Mouse (Mus musculus) heart, embryonic 16.5 days (tissue): ENCODE measurements at regions not wholly inside any gene's neighbourhood (a gene's known extent, or its start where the extent isn't known, plus 50 kb on each side); places are given as distances from the start of the nearest gene placed in this dataset.

ENCODE experiments used
- ATAC-seq: fragments of 200-750 bp; cut with Nextera tagmentation; replicated peaks from 2 replicates; pipeline ENCODE4 v1.8.0; 2017; ENCODE audit warnings: moderate number of reproducible peaks; ENCODE audit not compliant: insufficient read depth, low FRiP score; ENCODE audit errors: extremely low read depth
- H3K27ac ChIP-seq: fragments of 300-500 bp; sonication (generic); 2 replicates; pipeline ENCODE4 v1.5.1; 2014; ENCODE audit warnings: mild to moderate bottlenecking, low read length, control low read depth, moderate library complexity
- H3K27me3 ChIP-seq: fragments of 300-500 bp; sonication (generic); 2 replicates; pipeline ENCODE4 v1.6.1; 2014; ENCODE audit warnings: low read length, mixed read lengths; ENCODE audit not compliant: control insufficient read depth, insufficient read depth
- H3K36me3 ChIP-seq: fragments of 300-500 bp; sonication (generic); 2 replicates; pipeline ENCODE4 v1.6.1; 2014; ENCODE audit not compliant: control insufficient read depth, insufficient read depth
- H3K4me1 ChIP-seq: fragments of 300-500 bp; sonication (generic); 2 replicates; pipeline ENCODE4 v1.6.1; 2014; ENCODE audit warnings: low read length, mixed read lengths; ENCODE audit not compliant: control insufficient read depth, insufficient read depth
- H3K4me2 ChIP-seq: fragments of 300-500 bp; sonication (generic); 2 replicates; pipeline ENCODE4 v1.6.1; 2014; ENCODE audit warnings: low read depth, mild to moderate bottlenecking, control low read depth, low read length
- H3K4me3 ChIP-seq: fragments of 300-500 bp; sonication (generic); 2 replicates; pipeline ENCODE4 v1.5.1; 2014; ENCODE audit warnings: mild to moderate bottlenecking, control low read depth, low read length
- H3K9ac ChIP-seq: fragments of 300-500 bp; sonication (generic); 2 replicates; pipeline ENCODE4 v1.6.1; 2014; ENCODE audit warnings: low read length, control low read depth
- H3K9me3 ChIP-seq: fragments of 300-500 bp; sonication (generic); replicated peaks from 2 replicates; pipeline ENCODE4 v1.6.1; 2016; ENCODE audit warnings: low read length; ENCODE audit not compliant: control insufficient read depth
- WGBS: fragments of 180-500 bp; shearing (Covaris S2); extraction: QIAGEN DNeasy Blood & Tissue Kit; methylation state at CpG from one replicate; pipeline ENCODE4 v1.1.7; 2014; 5-methylcytosine and 5-hydroxymethylcytosine counted together

- no peak overlapping the region for H3K27ac ChIP-seq
- no peak overlapping the region for H3K4me2 ChIP-seq
- peaks cover 9% of the 10 kb centered on the region for H3K27me3 ChIP-seq
- no peak for ATAC-seq
- H3K9ac ChIP-seq = no peak overlapping the region
- H3K36me3 ChIP-seq = no peaks in the 10 kb centered on the region
- H3K4me1 ChIP-seq = no peaks in the 10 kb centered on the region
- no peak overlapping the region for H3K4me3 ChIP-seq
- WGBS = 73% methylated on average over 5 of the region's 5 CpGs
- H3K9me3 ChIP-seq = 0 out of 2 replicates have a peak, but pooled peaks cover 3% of the 10 kb centered on the region
Observed at GRCm38 (mm10) chrX:11568262-11568661, 240.6 kb downstream of the H2al1j start.

- H3K36me3 ChIP-seq = no peaks in the 10 kb centered on the region
- no peak overlapping the region for H3K9ac ChIP-seq
- H3K27ac ChIP-seq = no peak overlapping the region
- H3K4me1 ChIP-seq = no peaks in the 10 kb centered on the region
- H3K27me3 ChIP-seq = peaks cover 7% of the 10 kb centered on the region; the same call in 1 of the 2 replicates
- H3K4me2 ChIP-seq = no peak overlapping the region
- no peak overlapping the region for H3K4me3 ChIP-seq
- WGBS = 71% methylated on average over 3 of the region's 3 CpGs
- H3K9me3 ChIP-seq = 0 out of 2 replicates have a peak, but pooled peaks cover 3% of the 10 kb centered on the region
- no peak for ATAC-seq
Observed at GRCm38 (mm10) chrX:11574354-11574753, 246.7 kb downstream of the H2al1j start.

DNA sequence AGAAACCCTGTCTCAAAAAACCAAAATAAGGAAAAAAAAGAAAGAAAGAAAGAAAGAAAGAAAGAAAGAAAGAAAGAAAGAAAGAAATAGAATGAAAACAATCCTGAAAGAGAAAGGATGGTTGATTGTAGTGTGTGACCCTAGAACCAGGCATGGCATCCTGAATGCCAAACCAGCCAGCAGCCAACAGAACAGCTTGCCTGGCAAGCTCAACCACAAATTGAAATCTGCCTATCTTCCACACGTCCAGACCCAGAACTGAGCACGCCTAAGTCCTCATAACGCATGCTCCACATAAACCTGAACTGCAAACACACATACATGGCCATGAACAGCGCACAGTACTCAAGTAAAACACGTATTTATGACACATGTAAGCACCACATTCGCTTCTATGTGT lies 247.9 kb downstream of the H2al1j start:
- Histone ChIP-seq H3K27me3 (peaks cover 7% of the 10 kb centered on the region; the same call in 1 of the 2 replicates), H3K9ac (no peak overlapping the region), H3K4me3 (no peak overlapping the region), H3K4me1 (no peaks in the 10 kb centered on the region), H3K4me2 (no peak overlapping the region), H3K36me3 (no peaks in the 10 kb centered on the region), H3K27ac (no peak overlapping the region), H3K9me3 (0 out of 2 replicates have a peak, but pooled peaks cover 3% of the 10 kb centered on the region)
- 85% methylated on average over 6 of the region's 6 CpGs for WGBS
- ATAC-seq = no peak

DNA sequence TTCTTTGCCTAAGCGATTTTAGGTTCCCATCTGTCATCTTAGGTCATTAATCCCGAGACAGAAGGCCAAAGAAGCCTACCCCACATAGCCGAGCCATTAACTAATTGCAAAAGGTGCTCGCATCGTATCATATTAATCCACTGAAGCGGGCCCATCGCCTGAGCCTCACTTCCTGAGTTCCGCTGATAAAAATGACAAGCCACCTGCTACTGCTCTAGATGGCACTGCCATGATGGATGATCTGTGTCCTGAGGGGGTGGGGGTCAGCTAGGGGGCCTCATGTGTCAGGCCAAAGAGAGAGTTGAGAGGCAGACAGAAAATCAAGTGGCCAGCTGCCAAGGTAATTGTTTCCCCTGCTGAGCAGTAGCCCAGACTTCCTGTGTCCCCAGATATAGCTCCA lies 248.7 kb downstream of the H2al1j start:
- no peak overlapping the region for H3K4me2 ChIP-seq
- no peak overlapping the region for H3K4me3 ChIP-seq
- H3K27ac ChIP-seq = no peak overlapping the region
- no peaks in the 10 kb centered on the region for H3K4me1 ChIP-seq
- no peak for ATAC-seq
- 53% methylated on average over 8 of the region's 8 CpGs for whole genome bisulfite sequencing
- no peak overlapping the region for H3K9ac ChIP-seq
- H3K36me3 ChIP-seq = no peaks in the 10 kb centered on the region
- 0 out of 2 replicates have a peak, but pooled peaks cover 3% of the 10 kb centered on the region for H3K9me3 ChIP-seq
- peaks cover 4% of the 10 kb centered on the region; the same call in 1 of the 2 replicates for H3K27me3 ChIP-seq

DNA sequence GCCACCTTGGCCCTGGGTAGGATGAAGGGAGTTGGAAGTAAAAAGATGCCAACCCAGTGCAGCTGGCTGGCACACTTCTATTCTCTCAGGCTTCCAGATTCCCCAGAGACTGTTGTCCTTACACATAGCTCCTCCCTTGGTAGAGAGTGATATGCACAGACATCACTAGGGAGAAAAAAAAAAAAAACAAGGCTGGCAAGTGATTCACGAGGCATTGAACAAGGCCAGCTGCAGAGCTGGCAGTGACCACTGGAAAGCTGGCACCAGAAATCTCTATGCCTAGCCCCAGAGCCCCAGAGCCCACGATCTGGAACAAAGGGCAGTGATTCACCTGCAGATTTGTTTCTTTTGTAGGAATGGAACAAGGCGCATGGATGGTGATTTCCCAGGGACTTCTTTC lies 249.7 kb downstream of the H2al1j start:
- Histone ChIP-seq H3K9ac (no peak overlapping the region), H3K27me3 (peaks cover 4% of the 10 kb centered on the region; the same call in 1 of the 2 replicates), H3K36me3 (no peaks in the 10 kb centered on the region), H3K9me3 (0 out of 2 replicates have a peak, but pooled peaks cover 3% of the 10 kb centered on the region), H3K27ac (no peak overlapping the region), H3K4me1 (no peaks in the 10 kb centered on the region), H3K4me3 (no peak overlapping the region), H3K4me2 (no peak overlapping the region)
- WGBS = 70% methylated on average over 3 of the region's 3 CpGs
- ATAC-seq = no peak

GRCm38 (mm10) chrX:11585353-11585752 lies 257.7 kb downstream of the H2al1j start:
- Histone ChIP-seq H3K27me3 (no peaks in the 10 kb centered on the region), H3K4me1 (no peaks in the 10 kb centered on the region), H3K9me3 (no peaks in the 10 kb centered on the region), H3K4me2 (no peak overlapping the region), H3K36me3 (no peaks in the 10 kb centered on the region), H3K27ac (no peak overlapping the region), H3K4me3 (no peak overlapping the region), H3K9ac (no peak overlapping the region)
- no peak for ATAC-seq
- 78% methylated on average over 5 of the region's 5 CpGs for WGBS

GRCm38 (mm10) chrX:11591391-11592187 lies 264.0 kb downstream of the H2al1j start:
- no peak for ATAC-seq
- Histone ChIP-seq H3K9ac (no peak overlapping the region), H3K27me3 (peaks cover 5% of the 10 kb centered on the region; the same call in 1 of the 2 replicates), H3K36me3 (no peaks in the 10 kb centered on the region), H3K4me2 (no peak overlapping the region), H3K27ac (no peak overlapping the region), H3K9me3 (no peaks in the 10 kb centered on the region), H3K4me3 (no peak overlapping the region), H3K4me1 (no peaks in the 10 kb centered on the region; the same call in 1 of the 2 replicates)
- 40% methylated on average over 10 of the region's 10 CpGs for WGBS

- Histone ChIP-seq H3K27ac (no peak overlapping the region), H3K27me3 (peaks cover 5% of the 10 kb centered on the region; the same call in 1 of the 2 replicates), H3K4me1 (no peaks in the 10 kb centered on the region; the same call in 1 of the 2 replicates), H3K4me3 (no peak overlapping the region), H3K9me3 (no peaks in the 10 kb centered on the region), H3K4me2 (no peak overlapping the region), H3K36me3 (no peaks in the 10 kb centered on the region), H3K9ac (no peak overlapping the region)
- ATAC-seq = peak; percentile 55
- WGBS = 23% methylated on average over 3 of the region's 3 CpGs
Observed at GRCm38 (mm10) chrX:11594542-11594941, 266.9 kb downstream of the H2al1j start.

- WGBS = 68% methylated on average over 7 of the region's 7 CpGs
- Histone ChIP-seq H3K36me3 (no peaks in the 10 kb centered on the region), H3K27me3 (peaks cover 2% of the 10 kb centered on the region; the same call in 1 of the 2 replicates), H3K27ac (no peak overlapping the region), H3K4me3 (no peak overlapping the region), H3K4me2 (no peak overlapping the region), H3K4me1 (no peaks in the 10 kb centered on the region; the same call in 1 of the 2 replicates), H3K9me3 (no peaks in the 10 kb centered on the region), H3K9ac (no peak overlapping the region)
- ATAC-seq = no peak
Observed at GRCm38 (mm10) chrX:11597548-11597947, 269.9 kb downstream of the H2al1j start.
